Mouse (Mus musculus) hindbrain, embryonic 16.5 days (tissue): ENCODE results near the gene Barhl2. TPM values are rescaled to one million over a fixed set of nuclear protein-coding genes. Genes with fewer than 3 reads are reported as not detected.
A peak's percentile ranks its signal among the peaks of the same experiment; 100 is the strongest.

Experiments
- ATAC-seq: fragments of 200-750 bp; cut with Nextera tagmentation; 2 replicates; pipeline ENCODE4 v1.8.0; 2017; ENCODE audit warnings: moderate TSS enrichment, moderate library complexity
- H3K27ac ChIP-seq: fragments of 300-500 bp; sonication (generic); 2 replicates; pipeline ENCODE4 v1.5.1; 2014; ENCODE audit warnings: low read depth, mild to moderate bottlenecking, control low read depth, low read length, moderate library complexity
- H3K27me3 ChIP-seq: fragments of 300-500 bp; sonication (generic); replicated peaks from 2 replicates; pipeline ENCODE4 v1.6.1; 2014; ENCODE audit warnings: low read length; ENCODE audit not compliant: control insufficient read depth, insufficient read depth
- H3K36me3 ChIP-seq: fragments of 300-500 bp; sonication (generic); 2 replicates; pipeline ENCODE4 v1.6.1; 2014; ENCODE audit warnings: mild to moderate bottlenecking, low read length, moderate library complexity, mixed read lengths; ENCODE audit not compliant: control insufficient read depth, insufficient read depth
- H3K4me1 ChIP-seq: fragments of 300-500 bp; sonication (generic); 2 replicates; pipeline ENCODE4 v1.6.1; 2014; ENCODE audit warnings: low read depth, low read length; ENCODE audit not compliant: control insufficient read depth, insufficient read depth
- H3K4me2 ChIP-seq: fragments of 300-500 bp; sonication (generic); 2 replicates; pipeline ENCODE4 v1.6.1; 2014; ENCODE audit warnings: mild to moderate bottlenecking, low read length, control low read depth, moderate library complexity
- H3K4me3 ChIP-seq: fragments of 300-500 bp; sonication (generic); 2 replicates; pipeline ENCODE4 v1.5.1; 2014; ENCODE audit warnings: mild to moderate bottlenecking, low read length, control low read depth, moderate library complexity
- H3K9ac ChIP-seq: fragments of 300-500 bp; sonication (generic); 2 replicates; pipeline ENCODE4 v1.6.1; 2014; ENCODE audit warnings: low read depth, mild to moderate bottlenecking, control low read depth, low read length, moderate library complexity
- H3K9me3 ChIP-seq: fragments of 300-500 bp; sonication (generic); 2 replicates; pipeline ENCODE4 v1.6.1; 2014; ENCODE audit warnings: mild to moderate bottlenecking, low read length, moderate library complexity; ENCODE audit not compliant: control insufficient read depth
- WGBS: fragments of 180-500 bp; shearing (Covaris S2); extraction: QIAGEN DNeasy Blood & Tissue Kit; methylation state at CpG from one replicate; pipeline ENCODE4 v1.1.7; 2014; 5-methylcytosine and 5-hydroxymethylcytosine counted together
- polyA plus RNA-seq: library from polyadenylated mRNA; unstranded; fragments of >200 nt; fragmentation: Nextera tagmentation; extraction: Ambion mirVana; gene quantifications from 2 replicates; pipeline ENCODE4 v1.2.1, GENCODE M21; 2015

Barhl2 gene
- polyA plus RNA-seq, 1 experiment from 2014 or later = 1.0 TPM

- 90% methylated on average over 7 of the region's 7 CpGs for WGBS
- Histone ChIP-seq H3K36me3 (no peaks in the 10 kb centered on the region), H3K9ac (no peak overlapping the region), H3K27me3 (peaks cover 2% of the 10 kb centered on the region; the same call in 1 of the 2 replicates), H3K4me3 (no peak overlapping the region), H3K4me1 (no peaks in the 10 kb centered on the region), H3K4me2 (no peak overlapping the region), H3K9me3 (no peaks in the 10 kb centered on the region), H3K27ac (no peak overlapping the region)
- no peak for ATAC-seq
Observed at GRCm38 (mm10) chr5:106438916-106439315, 19.1 kb downstream of the Barhl2 start.

- Histone ChIP-seq H3K9me3 (no peaks in the 10 kb centered on the region), H3K27me3 (no peaks in the 10 kb centered on the region; the same call in 1 of the 2 replicates), H3K36me3 (no peaks in the 10 kb centered on the region), H3K4me3 (no peak overlapping the region), H3K9ac (no peak overlapping the region), H3K27ac (no peak overlapping the region), H3K4me2 (no peak overlapping the region), H3K4me1 (no peaks in the 10 kb centered on the region)
- WGBS = 78% methylated on average over 7 of the region's 7 CpGs
- ATAC-seq = no peak
Observed at GRCm38 (mm10) chr5:106426069-106426468, 31.9 kb downstream of the Barhl2 start.

- Histone ChIP-seq H3K9me3 (no peaks in the 10 kb centered on the region), H3K36me3 (no peaks in the 10 kb centered on the region), H3K4me1 (no peaks in the 10 kb centered on the region), H3K27me3 (0 out of 2 replicates have a peak, but pooled peaks cover 2% of the 10 kb centered on the region), H3K4me3 (no peak overlapping the region), H3K9ac (no peak overlapping the region), H3K4me2 (no peak overlapping the region), H3K27ac (no peak overlapping the region)
- ATAC-seq = 0 out of 2 replicates have a peak, but pooled peaks have one; percentile 61
- WGBS = 53% methylated on average over 8 of the region's 8 CpGs
Observed at GRCm38 (mm10) chr5:106420871-106421270, 37.1 kb downstream of the Barhl2 start.

- no peaks in the 10 kb centered on the region for H3K9me3 ChIP-seq
- ATAC-seq = peak; percentile 75; the same call in 1 of the 2 replicates
- no peaks in the 10 kb centered on the region for H3K36me3 ChIP-seq
- H3K9ac ChIP-seq = no peak overlapping the region
- H3K27me3 ChIP-seq = 0 out of 2 replicates have a peak, but pooled peaks cover 2% of the 10 kb centered on the region
- H3K27ac ChIP-seq = no peak overlapping the region; the same call in 1 of the 2 replicates
- 69% methylated on average over 11 of the region's 11 CpGs for WGBS
- no peak overlapping the region for H3K4me3 ChIP-seq
- 0 out of 2 replicates have a peak overlapping the region, but pooled peaks have one; percentile 3 for H3K4me2 ChIP-seq
- H3K4me1 ChIP-seq = no peaks in the 10 kb centered on the region
Observed at GRCm38 (mm10) chr5:106420370-106420769, 37.6 kb downstream of the Barhl2 start.

- H3K4me1 ChIP-seq = no peaks in the 10 kb centered on the region
- 0 out of 2 replicates have a peak, but pooled peaks cover 2% of the 10 kb centered on the region for H3K27me3 ChIP-seq
- H3K27ac ChIP-seq = no peak overlapping the region
- no peaks in the 10 kb centered on the region for H3K36me3 ChIP-seq
- H3K4me2 ChIP-seq = no peak overlapping the region
- no peak for ATAC-seq
- H3K9ac ChIP-seq = no peak overlapping the region
- H3K9me3 ChIP-seq = no peaks in the 10 kb centered on the region
- WGBS = 40% methylated on average over 7 of the region's 7 CpGs
- H3K4me3 ChIP-seq = no peak overlapping the region
Observed at GRCm38 (mm10) chr5:106417210-106417609, 40.8 kb downstream of the Barhl2 start.

- WGBS = 72% methylated on average over 6 of the region's 6 CpGs
- no peak overlapping the region for H3K27ac ChIP-seq
Observed at GRCm38 (mm10) chr5:106416550-106416949, 41.4 kb downstream of the Barhl2 start.

GRCm38 (mm10) chr5:106415734-106416133 lies 42.2 kb downstream of the Barhl2 start:
- H3K4me1 ChIP-seq = no peaks in the 10 kb centered on the region
- H3K27me3 ChIP-seq = 0 out of 2 replicates have a peak, but pooled peaks cover 2% of the 10 kb centered on the region
- H3K9me3 ChIP-seq = no peaks in the 10 kb centered on the region
- 71% methylated on average over 6 of the region's 6 CpGs for WGBS
- no peak overlapping the region for H3K27ac ChIP-seq
- H3K9ac ChIP-seq = no peak overlapping the region
- H3K36me3 ChIP-seq = no peaks in the 10 kb centered on the region
- H3K4me2 ChIP-seq = no peak overlapping the region
- no peak overlapping the region for H3K4me3 ChIP-seq
- no peak for ATAC-seq

More at GRCm38 (mm10) chr5:106416550-106416949, 41.4 kb downstream of the Barhl2 start:
- Histone ChIP-seq H3K9ac (no peak overlapping the region), H3K4me3 (no peak overlapping the region), H3K4me1 (no peaks in the 10 kb centered on the region), H3K27me3 (0 out of 2 replicates have a peak, but pooled peaks cover 2% of the 10 kb centered on the region), H3K4me2 (no peak overlapping the region), H3K9me3 (no peaks in the 10 kb centered on the region), H3K36me3 (no peaks in the 10 kb centered on the region)
- no peak for ATAC-seq

GRCm38 (mm10) chr5:106402761-106403160 lies 55.2 kb downstream of the Barhl2 start:
- H3K4me2 ChIP-seq = no peak overlapping the region
- WGBS = 88% methylated on average over 2 of the region's 2 CpGs
- no peak overlapping the region for H3K27ac ChIP-seq
- H3K4me3 ChIP-seq = no peak overlapping the region
- no peaks in the 10 kb centered on the region for H3K36me3 ChIP-seq
- no peak for ATAC-seq
- no peaks in the 10 kb centered on the region for H3K9me3 ChIP-seq
- no peak overlapping the region for H3K9ac ChIP-seq
- no peaks in the 10 kb centered on the region for H3K4me1 ChIP-seq
- no peaks in the 10 kb centered on the region; the same call in 1 of the 2 replicates for H3K27me3 ChIP-seq
